Mouse (Mus musculus) heart, embryonic 12.5 days (tissue): ENCODE measurements around the gene Meis1. TPM values are rescaled to one million over a fixed set of nuclear protein-coding genes. Genes with fewer than 3 reads are reported as not detected.
A peak's percentile ranks its signal among the peaks of the same experiment; 100 is the strongest.

Source experiments
- ATAC-seq: fragments of 200-750 bp; cut with Nextera tagmentation; 2 replicates; pipeline ENCODE4 v1.8.0; 2017; ENCODE audit warnings: moderate TSS enrichment, moderate library complexity; ENCODE audit not compliant: insufficient number of reproducible peaks, low FRiP score
- H3K27ac ChIP-seq: fragments of 300-500 bp; sonication (generic); 2 replicates; pipeline ENCODE4 v1.5.1; 2016; ENCODE audit warnings: mild to moderate bottlenecking, moderate library complexity; ENCODE audit not compliant: poor library complexity, severe bottlenecking
- H3K27me3 ChIP-seq: fragments of 300-500 bp; sonication (generic); replicated peaks from 2 replicates; pipeline ENCODE4 v1.6.1; 2016; ENCODE audit warnings: mild to moderate bottlenecking, moderate library complexity
- H3K36me3 ChIP-seq: fragments of 300-500 bp; sonication (generic); 2 replicates; pipeline ENCODE4 v1.6.1; 2016; ENCODE audit warnings: mild to moderate bottlenecking, moderate library complexity
- H3K4me1 ChIP-seq: fragments of 300-500 bp; sonication (generic); replicated peaks from 2 replicates; pipeline ENCODE4 v1.6.1; 2016; ENCODE audit warnings: mild to moderate bottlenecking
- H3K4me2 ChIP-seq: fragments of 300-500 bp; sonication (generic); 2 replicates; pipeline ENCODE4 v1.6.1; 2016; ENCODE audit warnings: mild to moderate bottlenecking, moderate library complexity
- H3K4me3 ChIP-seq: fragments of 300-500 bp; sonication (generic); 2 replicates; pipeline ENCODE4 v1.5.1; 2016; ENCODE audit warnings: mild to moderate bottlenecking
- H3K9ac ChIP-seq: fragments of 300-500 bp; sonication (generic); 2 replicates; pipeline ENCODE4 v1.6.1; 2016; ENCODE audit warnings: mild to moderate bottlenecking, moderate library complexity
- H3K9me3 ChIP-seq: fragments of 300-500 bp; sonication (generic); replicated peaks from 2 replicates; pipeline ENCODE4 v1.6.1; 2016; ENCODE audit warnings: mild to moderate bottlenecking, moderate library complexity
- WGBS: fragments of 180-500 bp; shearing (Covaris S2); methylation state at CpG from one replicate; pipeline ENCODE4 v1.1.7; 2016; 5-methylcytosine and 5-hydroxymethylcytosine counted together
- polyA plus RNA-seq: library from polyadenylated mRNA; unstranded; fragments of >200 nt; fragmentation: Nextera tagmentation; extraction: Ambion mirVana; gene quantifications from 2 replicates; pipeline ENCODE4 v1.2.1, GENCODE M21; 2016

The Meis1 gene
- polyA plus RNA-seq, 1 experiment from 2014 or later = 75.9 TPM

- Histone ChIP-seq H3K4me1 (peaks cover 33% of the 10 kb centered on the region), H3K4me2 (no peak overlapping the region), H3K27me3 (no peaks in the 10 kb centered on the region), H3K9ac (no peak overlapping the region), H3K27ac (peak overlapping the region; percentile 51; the same call in 1 of the 2 replicates), H3K36me3 (peaks cover 4% of the 10 kb centered on the region), H3K4me3 (no peak overlapping the region), H3K9me3 (no peaks in the 10 kb centered on the region)
- ATAC-seq = no peak
- WGBS = 24% methylated on average over 4 of the region's 4 CpGs
These were observed 119.9 kb downstream of the Meis1 start for GRCm38 (mm10) chr11:18898862-18899261.

- no peaks in the 10 kb centered on the region for H3K36me3 ChIP-seq
- H3K9ac ChIP-seq = 0 out of 2 replicates have a peak overlapping the region, but pooled peaks have one; percentile 28
- H3K27me3 ChIP-seq = no peaks in the 10 kb centered on the region
- no peaks in the 10 kb centered on the region for H3K9me3 ChIP-seq
- no peak overlapping the region for H3K4me2 ChIP-seq
- WGBS = 47% methylated on average over 7 of the region's 7 CpGs
- ATAC-seq = 0 out of 2 replicates have a peak, but pooled peaks have one; percentile 18
- H3K27ac ChIP-seq = peak overlapping the region; percentile 43; the same call in 1 of the 2 replicates
- H3K4me3 ChIP-seq = no peak overlapping the region
- H3K4me1 ChIP-seq = peaks cover 33% of the 10 kb centered on the region
These were observed 120.7 kb downstream of the Meis1 start for GRCm38 (mm10) chr11:18897921-18898646.

- Histone ChIP-seq H3K36me3 (no peaks in the 10 kb centered on the region), H3K4me2 (no peak overlapping the region), H3K4me3 (no peak overlapping the region), H3K9ac (no peak overlapping the region), H3K27me3 (no peaks in the 10 kb centered on the region), H3K4me1 (peaks cover 33% of the 10 kb centered on the region), H3K9me3 (no peaks in the 10 kb centered on the region), H3K27ac (no peak overlapping the region)
- ATAC-seq = no peak
- 54% methylated on average over 2 of the region's 2 CpGs for WGBS
These were observed 121.5 kb downstream of the Meis1 start for GRCm38 (mm10) chr11:18897250-18897649.

- no peak overlapping the region for H3K9ac ChIP-seq
- H3K27ac ChIP-seq = no peak overlapping the region
- H3K27me3 ChIP-seq = no peaks in the 10 kb centered on the region
- peaks cover 20% of the 10 kb centered on the region for H3K4me1 ChIP-seq
- WGBS = 52% methylated on average over 2 of the region's 2 CpGs
- no peak for ATAC-seq
- H3K9me3 ChIP-seq = no peaks in the 10 kb centered on the region
- 0 out of 2 replicates have a peak, but pooled peaks cover 3% of the 10 kb centered on the region for H3K36me3 ChIP-seq
- no peak overlapping the region for H3K4me3 ChIP-seq
- no peak overlapping the region for H3K4me2 ChIP-seq
These were observed 126.3 kb downstream of the Meis1 start for GRCm38 (mm10) chr11:18892470-18892869.

- H3K27me3 ChIP-seq = no peaks in the 10 kb centered on the region
- H3K27ac ChIP-seq = no peak overlapping the region
- WGBS = 38% methylated on average over 5 of the region's 5 CpGs
These were observed 129.6 kb downstream of the Meis1 start for GRCm38 (mm10) chr11:18889139-18889538.

GRCm38 (mm10) chr11:18888651-18889050 is 130.1 kb downstream of the Meis1 start:
- ATAC-seq = no peak
- H3K4me1 ChIP-seq = peaks cover 17% of the 10 kb centered on the region
- H3K4me2 ChIP-seq = no peak overlapping the region
- no peak overlapping the region for H3K4me3 ChIP-seq
- WGBS = 56% methylated on average over 1 of the region's 1 CpGs
- H3K27me3 ChIP-seq = no peaks in the 10 kb centered on the region
- no peak overlapping the region for H3K9ac ChIP-seq
- no peaks in the 10 kb centered on the region for H3K9me3 ChIP-seq
- no peak overlapping the region for H3K27ac ChIP-seq
- peaks cover 16% of the 10 kb centered on the region for H3K36me3 ChIP-seq

More at GRCm38 (mm10) chr11:18889139-18889538, 129.6 kb downstream of the Meis1 start:
- Histone ChIP-seq H3K9me3 (no peaks in the 10 kb centered on the region), H3K9ac (no peak overlapping the region), H3K36me3 (peaks cover 11% of the 10 kb centered on the region), H3K4me2 (no peak overlapping the region), H3K4me3 (no peak overlapping the region), H3K4me1 (peaks cover 17% of the 10 kb centered on the region)
- ATAC-seq = no peak

- Histone ChIP-seq H3K4me1 (peaks cover 20% of the 10 kb centered on the region), H3K9me3 (no peaks in the 10 kb centered on the region), H3K27ac (peak overlapping the region; percentile 43; the same call in 1 of the 2 replicates), H3K4me2 (peak overlapping the region; percentile 9; the same call in 1 of the 2 replicates), H3K27me3 (no peaks in the 10 kb centered on the region), H3K9ac (no peak overlapping the region), H3K4me3 (no peak overlapping the region), H3K36me3 (peaks cover 36% of the 10 kb centered on the region)
- no peak for ATAC-seq
- 31% methylated on average over 9 of the region's 9 CpGs for WGBS
These were observed 133.0 kb downstream of the Meis1 start for GRCm38 (mm10) chr11:18885729-18886325.

GRCm38 (mm10) chr11:18885036-18885728 is 133.6 kb downstream of the Meis1 start:
- peak overlapping the region; percentile 9; the same call in 1 of the 2 replicates for H3K4me2 ChIP-seq
- no peaks in the 10 kb centered on the region for H3K27me3 ChIP-seq
- no peak overlapping the region for H3K9ac ChIP-seq
- H3K9me3 ChIP-seq = no peaks in the 10 kb centered on the region
- peak overlapping the region; percentile 43; the same call in 1 of the 2 replicates for H3K27ac ChIP-seq
- ATAC-seq = no peak
- H3K4me1 ChIP-seq = peaks cover 20% of the 10 kb centered on the region
- peaks cover 35% of the 10 kb centered on the region for H3K36me3 ChIP-seq
- 58% methylated on average over 6 of the region's 6 CpGs for WGBS
- no peak overlapping the region for H3K4me3 ChIP-seq

GRCm38 (mm10) chr11:18883987-18884386 is 134.8 kb downstream of the Meis1 start:
- Histone ChIP-seq H3K4me3 (no peak overlapping the region), H3K27ac (no peak overlapping the region; the same call in 1 of the 2 replicates), H3K27me3 (no peaks in the 10 kb centered on the region), H3K9ac (no peak overlapping the region), H3K4me2 (no peak overlapping the region), H3K9me3 (no peaks in the 10 kb centered on the region), H3K4me1 (peaks cover 21% of the 10 kb centered on the region), H3K36me3 (peaks cover 35% of the 10 kb centered on the region)
- ATAC-seq = no peak
- 77% methylated on average over 3 of the region's 3 CpGs for WGBS

GRCm38 (mm10) chr11:18883507-18883881 is 135.3 kb downstream of the Meis1 start:
- 58% methylated on average over 2 of the region's 2 CpGs for WGBS
- Histone ChIP-seq H3K9me3 (no peaks in the 10 kb centered on the region), H3K4me2 (no peak overlapping the region), H3K4me3 (no peak overlapping the region), H3K4me1 (peaks cover 18% of the 10 kb centered on the region), H3K9ac (no peak overlapping the region), H3K27ac (no peak overlapping the region), H3K27me3 (no peaks in the 10 kb centered on the region), H3K36me3 (peaks cover 35% of the 10 kb centered on the region)
- ATAC-seq = no peak
